Mouse (Mus musculus): Measurements from ENCODE around the gene Snap23.

- no peak for TF ChIP-seq CTCF (conservative IDR thresholded peaks at IDR 0.05; ENCODE audit: low read length)
- TF ChIP-seq POU5F1 (IDR thresholded peaks at IDR 0.05; ENCODE audit: borderline replicate concordance, low read length) = no peak
Measured at GRCm38 (mm10) chr2:120628886-120629735, 61.6 kb downstream of the Snap23 start, which contains the start of gene Stard9.
